Mouse (Mus musculus) MEL (cell line): Measurements from ENCODE around the gene Fto. TPM values are rescaled to one million over a fixed set of nuclear protein-coding genes. Genes with fewer than 3 reads are reported as not detected.

Experiments
- DNase-seq: peaks from one replicate; pipeline ENCODE4 v3.0.0; 2011; ENCODE audit warnings: low read depth, low spot score
- H3K27ac ChIP-seq: 2 replicates; pipeline ENCODE4 v1.5.1; 2012; ENCODE audit warnings: low read depth, mild to moderate bottlenecking, control low read depth, low read length, moderate library complexity; ENCODE audit not compliant: control insufficient read depth
- H3K27me3 ChIP-seq, 2 experiments: fragments of 150-350 bp in 1 of 2; sonication (generic) in 1 of 2; 2 replicates each; pipeline ENCODE4 v1.6.1; 2012; ENCODE audit warnings: low read length in 2 of 2, mild to moderate bottlenecking in 2 of 2, improper control_type of control experiment in 1 of 2, moderate library complexity in 1 of 2; ENCODE audit not compliant: insufficient read depth in 2 of 2, control insufficient read depth in 1 of 2
- H3K36me3 ChIP-seq, 2 experiments: 2 replicates each; pipeline ENCODE4 v1.6.1; 2012 to 2014; ENCODE audit warnings: low read length in 2 of 2, improper control_type of control experiment in 1 of 2, inconsistent platforms in 1 of 2, mild to moderate bottlenecking in 1 of 2; ENCODE audit not compliant: insufficient read depth in 2 of 2, control insufficient read depth in 1 of 2
- H3K4me1 ChIP-seq, 2 experiments: fragments of 150-350 bp in 1 of 2; sonication (generic) in 1 of 2; 2 replicates each; pipeline ENCODE4 v1.6.1; 2012; ENCODE audit warnings: low read length in 2 of 2, improper control_type of control experiment in 1 of 2, mild to moderate bottlenecking in 1 of 2; ENCODE audit not compliant: insufficient read depth in 2 of 2, control insufficient read depth in 1 of 2
- H3K4me3 ChIP-seq, 2 experiments: fragments of 150-350 bp in 1 of 2; sonication (generic) in 1 of 2; 2 replicates each; pipeline ENCODE4 v1.5.1; 2012; ENCODE audit warnings: low read depth in 2 of 2, low read length in 2 of 2, mild to moderate bottlenecking in 2 of 2, moderate library complexity in 2 of 2, control low read depth in 1 of 2, improper control_type of control experiment in 1 of 2; ENCODE audit not compliant: control insufficient read depth in 1 of 2, insufficient read depth in 1 of 2
- H3K79me2 ChIP-seq: 2 replicates; pipeline ENCODE4 v1.6.1; 2012; ENCODE audit warnings: mild to moderate bottlenecking, low read length, moderate library complexity; ENCODE audit not compliant: control insufficient read depth, poor library complexity, insufficient read depth
- H3K9ac ChIP-seq: 2 replicates; pipeline ENCODE4 v1.6.1; 2012; ENCODE audit warnings: low read depth, mild to moderate bottlenecking, control low read depth, low read length, moderate library complexity; ENCODE audit not compliant: control insufficient read depth, poor library complexity, severe bottlenecking
- H3K9me3 ChIP-seq: fragments of 150-350 bp; sonication (generic); replicated peaks from 2 replicates; pipeline ENCODE4 v1.6.1; 2012; ENCODE audit warnings: mild to moderate bottlenecking, low read length, improper control_type of control experiment, moderate library complexity; ENCODE audit not compliant: insufficient read depth
- BHLHE40 ChIP-seq: IDR thresholded peaks from 2 replicates; pipeline ENCODE4 v1.6.1; 2012; ENCODE audit warnings: low read depth, mild to moderate bottlenecking, inconsistent platforms, low read length, improper control_type of control experiment, borderline replicate concordance
- CHD1 ChIP-seq: IDR thresholded peaks from 2 replicates; pipeline ENCODE4 v1.6.1; 2012; ENCODE audit warnings: low read depth, mild to moderate bottlenecking, inconsistent platforms, low read length, improper control_type of control experiment
- CTCF ChIP-seq, 3 experiments: IDR thresholded peaks in 2 of 3; conservative IDR thresholded peaks in 1 of 3; 2 replicates each; pipeline ENCODE4 v1.5.1; 2011 to 2012; ENCODE audit warnings: low read length in 3 of 3, low read depth in 2 of 3, mild to moderate bottlenecking in 2 of 3, improper control_type of control experiment in 1 of 3, inconsistent platforms in 1 of 3, mixed read lengths in 1 of 3, moderate library complexity in 1 of 3; ENCODE audit not compliant: control insufficient read depth in 1 of 3, insufficient read depth in 1 of 3, poor library complexity in 1 of 3, severe bottlenecking in 1 of 3
- ELF1 ChIP-seq: IDR thresholded peaks from 2 replicates; pipeline ENCODE4 v1.6.1; 2014; ENCODE audit warnings: low read depth, mild to moderate bottlenecking, inconsistent platforms, low read length, improper control_type of control experiment, moderate library complexity
- EP300 ChIP-seq, 2 experiments: IDR thresholded peaks; 2 replicates each; pipeline ENCODE4 v1.6.1; 2011; ENCODE audit warnings: improper control_type of control experiment in 2 of 2, low read length in 2 of 2, low read depth in 1 of 2, mild to moderate bottlenecking in 1 of 2
- GABPA ChIP-seq: IDR thresholded peaks from 2 replicates; pipeline ENCODE4 v1.6.1; 2012; ENCODE audit warnings: low read depth, mild to moderate bottlenecking, inconsistent platforms, low read length, improper control_type of control experiment, moderate library complexity
- KAT2A ChIP-seq: conservative IDR thresholded peaks from 2 replicates; pipeline ENCODE4 v1.6.1; 2012; ENCODE audit warnings: low read depth, low read length, improper control_type of control experiment, inconsistent platforms
- MAFK ChIP-seq: IDR thresholded peaks from 2 replicates; pipeline ENCODE4 v1.6.1; 2011; ENCODE audit warnings: low read depth, mild to moderate bottlenecking, low read length, improper control_type of control experiment, borderline replicate concordance
- MAX ChIP-seq: IDR thresholded peaks from 2 replicates; pipeline ENCODE4 v1.6.1; 2011; ENCODE audit warnings: low read length, improper control_type of control experiment
- MEF2A ChIP-seq: IDR thresholded peaks from 2 replicates; pipeline ENCODE4 v1.6.1; 2014; ENCODE audit warnings: low read depth, mild to moderate bottlenecking, inconsistent platforms, low read length, improper control_type of control experiment; ENCODE audit not compliant: poor library complexity, insufficient replicate concordance, severe bottlenecking; ENCODE audit errors: extremely low read depth
- MYB ChIP-seq: IDR thresholded peaks from 2 replicates; pipeline ENCODE4 v1.6.1; 2011; ENCODE audit warnings: mild to moderate bottlenecking, low read depth, low read length, improper control_type of control experiment
- POLR2AphosphoS2 ChIP-seq: IDR thresholded peaks from 2 replicates; pipeline ENCODE4 v1.6.1; 2011; ENCODE audit warnings: low read length, improper control_type of control experiment
- RAD21 ChIP-seq: IDR thresholded peaks from 2 replicates; pipeline ENCODE4 v1.6.1; 2011; ENCODE audit warnings: mild to moderate bottlenecking, low read depth, low read length, improper control_type of control experiment
- SIN3A ChIP-seq: IDR thresholded peaks from 2 replicates; pipeline ENCODE4 v1.6.1; 2012; ENCODE audit warnings: low read length, improper control_type of control experiment, inconsistent platforms
- TAL1 ChIP-seq: IDR thresholded peaks from 2 replicates; pipeline ENCODE4 v1.6.1; 2012; ENCODE audit warnings: mild to moderate bottlenecking, inconsistent platforms, low read length, moderate library complexity, mixed read lengths
- USF1 ChIP-seq: IDR thresholded peaks from 2 replicates; pipeline ENCODE4 v1.6.1; 2014; ENCODE audit warnings: low read depth, mild to moderate bottlenecking, inconsistent platforms, low read length, improper control_type of control experiment, moderate library complexity
- USF2 ChIP-seq, 2 experiments: IDR thresholded peaks; 2 replicates each; pipeline ENCODE4 v1.6.1; 2011 to 2012; ENCODE audit warnings: improper control_type of control experiment in 2 of 2, low read length in 2 of 2, borderline replicate concordance in 1 of 2, inconsistent platforms in 1 of 2, low read depth in 1 of 2, mild to moderate bottlenecking in 1 of 2; ENCODE audit not compliant: insufficient read depth in 1 of 2
- ZKSCAN1 ChIP-seq: IDR thresholded peaks from 2 replicates; pipeline ENCODE4 v1.6.1; 2012; ENCODE audit warnings: low read depth, mild to moderate bottlenecking, inconsistent platforms, low read length, improper control_type of control experiment, moderate library complexity
- polyA plus RNA-seq, 2 experiments: library from polyadenylated mRNA; stranded (reverse) in 1 of 2; unstranded in 1 of 2; fragments of >175 nt in 1 of 2; fragments of >200 nt in 1 of 2; gene quantifications; 2 replicates each; pipeline versions ENCODE4 v1.2.1 to v1.2.4; 2012; ENCODE audit warnings: low replicate concordance in 2 of 2, low read depth in 1 of 2; ENCODE audit not compliant: insufficient read length in 2 of 2, insufficient read depth in 1 of 2, missing spikeins in 1 of 2
- total RNA-seq: library from RNA; depleted of rRNA; stranded (reverse); fragments of 300-350 nt; gene quantifications from 2 replicates; pipeline ENCODE4 v1.2.3, GENCODE M21; 2012

Fto gene
- total and polyA plus RNA-seq, 3 experiments: 13.5 to 41.1 TPM; not detected in 1

GRCm38 (mm10) chr8:91648776-91649175, 335.5 kb downstream of the Fto start:
- TF ChIP-seq MAX (no peak), KAT2A (no peak), ZKSCAN1 (no peak), CTCF (IDR thresholded peaks at IDR 0.05 in 2 of 3, conservative IDR thresholded peaks at IDR 0.05 in 1 of 3; ENCODE audit: control insufficient read depth in 1 of 3, insufficient read depth in 1 of 3, low read depth in 2 of 3, low read length in 3 of 3, poor library complexity in 1 of 3, severe bottlenecking in 1 of 3) (no peak), RAD21 (no peak), USF2 (IDR thresholded peaks at IDR 0.05; ENCODE audit: borderline replicate concordance in 1 of 2, insufficient read depth in 1 of 2, low read depth in 1 of 2, low read length in 2 of 2) (no peak), MAFK (no peak), TAL1 (no peak), MEF2A (no peak), GABPA (no peak), CHD1 (no peak)
- DNase-seq: no peak
- Histone ChIP-seq H3K4me3 (no peak overlapping the region), H3K9me3 (no peaks in the 10 kb centered on the region), H3K36me3 (no peaks in the 10 kb centered on the region), H3K79me2 (no peaks in the 10 kb centered on the region), H3K4me1 (no peaks in the 10 kb centered on the region), H3K27me3 (no peaks in the 10 kb centered on the region), H3K27ac (no peak overlapping the region), H3K9ac (no peak overlapping the region)

DNA sequence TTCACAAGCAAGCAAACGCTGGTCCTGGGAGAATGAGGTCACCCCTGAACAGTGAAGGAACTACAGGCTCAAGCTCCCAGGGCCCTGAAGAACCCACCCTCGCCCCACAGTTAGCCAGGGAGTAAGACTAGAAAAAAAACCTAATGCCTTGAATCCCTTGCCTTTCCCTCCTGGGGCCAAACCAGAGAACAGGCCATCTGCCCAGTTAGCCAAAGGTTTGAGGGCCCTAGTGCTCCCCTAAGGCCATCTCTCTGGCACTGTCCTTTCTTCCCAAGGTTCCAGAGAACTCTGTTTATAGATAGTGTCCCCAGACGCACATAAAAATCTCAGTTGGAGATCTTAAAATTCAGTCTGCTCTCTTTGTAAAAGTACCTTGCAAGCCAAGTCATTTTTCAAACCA, 340.2 kb downstream of the Fto start:
- TF ChIP-seq ELF1: no peak
- no peak for TF ChIP-seq MYB
- TF ChIP-seq EP300 (IDR thresholded peaks at IDR 0.05; ENCODE audit: low read depth in 1 of 2, low read length in 2 of 2): no peak
- no peak for TF ChIP-seq USF1
- TF ChIP-seq SIN3A: no peak
- TF ChIP-seq POLR2AphosphoS2: no peak
- TF ChIP-seq BHLHE40: no peak
- TF ChIP-seq KAT2A: no peak
- H3K36me3 ChIP-seq: no peaks in the 10 kb centered on the region
- H3K27me3 ChIP-seq: no peaks in the 10 kb centered on the region
- no peaks in the 10 kb centered on the region for H3K4me1 ChIP-seq
- H3K4me3 ChIP-seq: no peak overlapping the region
- H3K27ac ChIP-seq: no peak overlapping the region
- no peaks in the 10 kb centered on the region for H3K9me3 ChIP-seq
- no peaks in the 10 kb centered on the region for H3K79me2 ChIP-seq
- no peak overlapping the region for H3K9ac ChIP-seq
- no peak for DNase-seq
